ENCODE assay signal across 10 mouse cellular contexts in genomic region chr11:11223162-11223561, GRCm38 (mm10).
A peak's percentile ranks its signal among the peaks of the same experiment; 100 is the strongest.
DNase-seq lines count a peak whose midpoint lies in the region; ATAC-seq lines count a peak whose summit lies in the region.
"Had no signal": no experiment of that assay in that cellular context is flagged by ENCODE, and none has a peak within 500 bp of the region (broad histone marks: within the 10 kb centered on the region; RNA-seq: fewer than 3 reads in every experiment).

No protein-coding gene starts in this region.

- H3K27ac ChIP-seq in forebrain, embryonic 12.5 days: no peak overlapping the region
- H3K27ac ChIP-seq in forebrain, embryonic 15.5 days (replicated peaks): no peak overlapping the region
- H3K27ac ChIP-seq: limb, embryonic 15.5 days had no signal

- no peaks in the 10 kb centered on the region for H3K4me1 ChIP-seq in forebrain, embryonic 12.5 days
- no peaks in the 10 kb centered on the region for H3K4me1 ChIP-seq in forebrain, embryonic 15.5 days
- H3K4me1 ChIP-seq: limb, embryonic 15.5 days had no signal

- H3K9ac ChIP-seq in forebrain, embryonic 12.5 days: no peak overlapping the region
- H3K9ac ChIP-seq in forebrain, embryonic 15.5 days (replicated peaks): no peak overlapping the region
- H3K9ac ChIP-seq: limb, embryonic 15.5 days had no signal

- H3K4me2 ChIP-seq in forebrain, embryonic 12.5 days: no peak overlapping the region
- H3K4me2 ChIP-seq in forebrain, embryonic 15.5 days (replicated peaks): no peak overlapping the region
- H3K4me2 ChIP-seq: limb, embryonic 15.5 days had no signal

- WGBS in forebrain, embryonic 12.5 days: 14% methylated on average over 1 of the region's 1 CpGs
- 14% methylated on average over 1 of the region's 1 CpGs for WGBS in forebrain, embryonic 15.5 days

- no peaks in the 10 kb centered on the region for H3K36me3 ChIP-seq in forebrain, embryonic 12.5 days (replicated peaks)
- H3K36me3 ChIP-seq in forebrain, embryonic 15.5 days: no peaks in the 10 kb centered on the region
- H3K36me3 ChIP-seq: limb, embryonic 15.5 days had no signal

- no peaks in the 10 kb centered on the region for H3K27me3 ChIP-seq in forebrain, embryonic 12.5 days
- no peaks in the 10 kb centered on the region for H3K27me3 ChIP-seq in forebrain, embryonic 15.5 days
- H3K27me3 ChIP-seq: limb, embryonic 15.5 days had no signal

- no peaks in the 10 kb centered on the region for H3K9me3 ChIP-seq in forebrain, embryonic 12.5 days
- no peaks in the 10 kb centered on the region for H3K9me3 ChIP-seq in forebrain, embryonic 15.5 days
- H3K9me3 ChIP-seq: limb, embryonic 15.5 days had no signal

- peak; percentile 49; the same call in 1 of the 2 replicates for ATAC-seq in forebrain, embryonic 12.5 days (ENCODE audit: low FRiP score)
- ATAC-seq in forebrain, embryonic 15.5 days (replicated peaks): no peak; the same call in 1 of the 2 replicates
- peak; percentile 70; the same call in 1 of the 2 replicates for ATAC-seq in granulocyte monocyte progenitor cell, adult 5-6 weeks (replicated peaks; ENCODE audit: poor library complexity, severe bottlenecking)

- peak; percentile 7 for DNase-seq in layer of hippocampus, adult 9-10 months (ENCODE audit: low spot score)
- DNase-seq in layer of hippocampus, postnatal 10 days (ENCODE audit: low spot score in 2 of 2): no peak
- DNase-seq in Muller cell, postnatal 12 days (ENCODE audit: inconsistent ontology term): peak; percentile 1
- DNase-seq in urinary bladder, adult 18-20 months (ENCODE audit: low spot score in 2 of 2): no peak
- no peak for DNase-seq in adrenal gland, postnatal 4 days (ENCODE audit: low spot score in 2 of 2)
- DNase-seq: cerebellum, adult 8-10 months had no signal

- H3K4me3 ChIP-seq in forebrain, embryonic 12.5 days (replicated peaks): no peak overlapping the region
- H3K4me3 ChIP-seq in forebrain, embryonic 15.5 days: no peak overlapping the region
- H3K4me3 ChIP-seq: limb, embryonic 15.5 days had no signal

Comparison
In these comparisons a context has a peak if more than half of its experiments do, and no peak if none do; other contexts are left out.
1. DNase-seq: peak in layer of hippocampus, adult 9-10 months (single experiment) and Muller cell, postnatal 12 days (single experiment); none in layer of hippocampus, postnatal 10 days (0 of 2), urinary bladder, adult 18-20 months (0 of 2) and adrenal gland, postnatal 4 days (0 of 2).